Mouse (Mus musculus) kidney, adult 9 months (tissue): Measurements from ENCODE around the gene Itgb7.

Experiments
- DNase-seq: peaks from one replicate; pipeline ENCODE4 v3.0.0; 2022

The Itgb7 gene

DNA sequence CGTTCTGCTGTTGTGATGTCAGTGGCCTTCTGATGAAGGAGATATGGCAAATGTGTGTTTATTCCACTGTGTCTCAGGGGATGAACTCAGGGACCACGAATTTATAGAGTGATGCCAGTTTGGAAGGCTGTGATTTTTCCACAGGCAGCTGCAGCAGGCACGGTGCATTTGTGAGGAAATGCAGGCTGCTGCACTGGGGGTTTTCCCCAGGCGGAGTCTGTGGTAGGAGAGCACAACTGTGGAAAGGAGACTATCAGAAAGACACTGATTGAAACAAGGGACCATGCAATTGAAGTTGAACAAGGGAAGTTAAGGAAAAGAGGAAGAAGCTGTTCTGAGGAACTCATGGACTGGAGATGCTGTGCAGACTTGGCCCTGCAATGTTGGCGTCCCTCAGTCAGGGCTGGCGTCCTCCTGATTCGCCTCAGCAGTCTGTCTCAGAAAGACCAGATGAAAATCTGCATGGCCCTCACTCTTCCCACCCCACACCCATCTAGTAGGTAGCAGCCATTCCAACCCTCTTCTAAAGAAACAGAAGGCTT lies 39.4 kb downstream of the Itgb7 start:
- DNase-seq: no peak

- no peak for DNase-seq
Measured at GRCm38 (mm10) chr15:102191699-102192098, 40.0 kb downstream of the Itgb7 start.

GRCm38 (mm10) chr15:102188883-102189282 lies 42.9 kb downstream of the Itgb7 start:
- DNase-seq: peak; percentile 86

DNA sequence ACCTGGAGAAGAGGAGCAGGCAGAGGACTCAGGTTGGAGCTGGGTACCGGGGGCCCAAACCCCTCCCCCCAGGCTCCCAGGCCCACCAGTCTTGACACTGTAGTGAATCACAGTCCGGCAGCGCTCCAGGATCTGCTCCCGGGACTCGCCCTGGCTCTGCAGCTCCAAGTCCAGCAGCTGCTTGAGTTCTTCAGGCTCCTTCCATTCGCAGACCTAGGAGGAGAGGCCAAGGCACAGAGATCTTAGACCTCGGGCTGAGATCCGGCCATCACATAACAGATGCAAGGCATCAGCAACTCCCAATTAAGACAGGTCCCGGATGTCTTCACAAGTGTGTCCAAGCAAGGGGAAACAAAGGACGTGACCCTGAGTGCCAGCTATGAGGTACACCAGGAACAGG lies 43.6 kb downstream of the Itgb7 start:
- no peak for DNase-seq

- DNase-seq: peak; percentile 59
Measured at GRCm38 (mm10) chr15:102186239-102186638, 45.5 kb downstream of the Itgb7 start.

DNA sequence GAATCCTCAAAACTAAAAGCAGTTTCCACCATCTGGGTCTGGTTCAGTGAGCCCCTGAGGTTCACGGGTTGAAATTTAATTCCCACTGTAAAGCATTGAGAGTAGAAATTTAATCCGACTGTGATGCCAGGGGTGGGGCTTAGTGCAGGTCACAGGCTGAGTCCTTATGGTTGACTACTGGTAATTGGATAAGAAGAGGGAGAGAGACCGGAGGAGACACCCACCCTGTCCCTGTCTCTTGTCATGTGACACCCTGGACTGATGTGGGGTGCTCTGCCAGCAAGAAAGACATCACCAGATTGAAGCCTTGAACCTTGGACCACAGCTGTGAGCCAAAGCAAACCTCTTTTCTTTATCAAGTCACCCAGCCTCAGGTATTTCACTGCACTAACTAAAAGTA lies 48.7 kb downstream of the Itgb7 start:
- peak; percentile 94 for DNase-seq

- DNase-seq: peak; percentile 47
Measured at GRCm38 (mm10) chr15:102179924-102180323, 51.8 kb downstream of the Itgb7 start.

DNA sequence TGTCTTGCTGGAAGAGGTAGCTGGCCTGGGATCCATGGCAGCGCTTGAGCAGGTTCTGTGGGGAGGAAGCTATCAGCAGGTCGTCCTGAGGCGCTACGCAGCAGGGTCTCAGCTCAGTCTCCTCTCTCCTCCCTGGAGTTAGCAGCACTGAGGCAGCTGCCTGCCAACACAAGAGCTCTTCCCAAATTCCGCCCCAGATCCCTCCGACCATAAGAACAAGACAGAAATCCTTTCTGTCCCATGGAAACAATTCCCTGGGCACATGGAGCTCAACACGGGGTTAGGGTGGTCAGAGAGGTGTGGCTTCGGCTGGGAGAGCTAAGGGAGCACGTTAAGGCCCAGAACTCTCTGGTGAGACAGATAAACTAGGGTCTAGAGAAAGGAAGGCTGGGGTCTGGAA lies 52.6 kb downstream of the Itgb7 start:
- no peak for DNase-seq

- peak; percentile 94 for DNase-seq
Measured at GRCm38 (mm10) chr15:102178279-102178678, 53.5 kb downstream of the Itgb7 start.

GRCm38 (mm10) chr15:102177417-102177816 lies 54.3 kb downstream of the Itgb7 start:
- DNase-seq: no peak

DNA sequence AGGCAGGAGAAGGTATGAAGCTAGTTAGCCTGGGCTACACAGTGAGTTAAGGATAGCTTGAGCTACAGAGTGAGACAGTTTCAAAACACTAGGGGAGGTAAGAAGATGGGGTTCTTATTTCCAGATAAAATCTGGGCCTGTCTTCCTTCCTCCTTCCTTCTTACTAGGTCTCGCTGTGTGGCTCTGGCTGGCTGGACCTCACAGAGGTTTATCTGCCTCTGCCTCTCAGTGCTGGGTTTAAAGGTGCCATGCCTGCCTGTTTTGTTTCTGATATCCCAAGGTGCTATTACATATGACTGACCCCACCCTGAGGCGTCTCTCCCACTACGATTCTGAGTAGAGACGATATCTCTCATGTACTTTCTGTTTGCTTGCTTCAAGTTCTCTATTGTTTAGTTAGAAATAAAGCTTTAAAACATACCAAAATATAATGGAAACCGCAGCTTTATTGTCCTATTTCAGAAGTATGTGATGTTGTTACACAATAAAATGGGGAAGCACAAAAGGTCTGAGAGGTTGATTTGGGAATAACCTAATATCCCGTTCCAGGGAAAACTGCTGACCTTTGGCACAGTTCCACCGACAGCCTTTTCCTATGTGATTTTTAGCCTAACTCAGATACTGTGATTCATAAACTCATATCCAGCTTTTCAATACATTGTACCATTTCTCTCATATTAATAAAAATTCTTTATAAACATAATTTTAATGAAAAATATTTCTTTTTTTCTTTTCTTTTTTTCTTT lies 55.0 kb downstream of the Itgb7 start:
- DNase-seq: no peak

DNA sequence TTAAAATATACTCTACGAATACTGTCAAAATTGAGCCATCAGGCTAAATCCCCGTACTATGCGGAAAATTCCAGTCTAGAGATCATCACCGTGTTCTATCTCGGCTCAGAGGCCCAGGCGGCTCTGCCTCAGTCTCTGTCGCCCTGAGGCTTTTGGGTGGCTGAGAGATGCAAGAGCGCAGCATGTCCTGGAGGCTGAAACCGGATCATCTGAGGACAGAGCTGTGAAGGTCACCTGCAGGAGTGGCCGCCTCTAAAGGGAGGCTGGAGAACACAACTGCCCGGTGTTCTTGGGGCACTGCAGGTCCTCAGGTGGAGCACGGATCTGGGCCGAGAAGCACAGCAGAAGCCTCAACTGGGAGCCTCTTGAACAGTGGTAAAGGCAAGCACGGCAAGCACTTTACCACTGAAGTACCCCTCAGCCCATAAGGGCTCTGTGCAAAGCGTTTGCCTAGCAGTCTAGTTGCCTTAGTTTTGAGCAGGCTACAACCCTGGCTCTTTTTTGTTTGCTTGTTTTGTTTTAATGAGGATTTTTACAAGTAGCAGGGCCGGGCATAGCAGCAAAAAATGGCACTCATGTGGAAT lies 55.9 kb downstream of the Itgb7 start:
- DNase-seq: no peak

GRCm38 (mm10) chr15:102173581-102173980 lies 58.2 kb downstream of the Itgb7 start:
- no peak for DNase-seq

- no peak for DNase-seq
Measured at GRCm38 (mm10) chr15:102169064-102169463, 62.7 kb downstream of the Itgb7 start.

GRCm38 (mm10) chr15:102167620-102168021 lies 64.1 kb downstream of the Itgb7 start:
- no peak for DNase-seq
